ENCODE assay signal across 23 mouse cellular contexts in genomic region chr13:82619005-82619653, GRCm38 (mm10).
DNase-seq lines count a peak whose midpoint lies in the region; ATAC-seq and TF ChIP-seq lines count a peak whose summit lies in the region.
"Had no signal": no experiment of that assay in that cellular context is flagged by ENCODE, and none has a peak within 500 bp of the region (broad histone marks: within the 10 kb centered on the region; RNA-seq: fewer than 3 reads in every experiment).

No protein-coding gene starts in this region.

- H3K36me3 ChIP-seq in forebrain, embryonic 15.5 days = no peaks in the 10 kb centered on the region
- no peaks in the 10 kb centered on the region for H3K36me3 ChIP-seq in forebrain, embryonic 10.5 days (replicated peaks)
- no peaks in the 10 kb centered on the region for H3K36me3 ChIP-seq in midbrain, embryonic 13.5 days
- no peaks in the 10 kb centered on the region for H3K36me3 ChIP-seq in hindbrain, postnatal 0 days (ENCODE audit: insufficient read depth, low read length)
- H3K36me3 ChIP-seq: embryonic facial prominence, embryonic 10.5 days; embryonic facial prominence, embryonic 15.5 days; heart, embryonic 13.5 days; kidney, embryonic 15.5 days had no signal

- no peak for ATAC-seq in forebrain, embryonic 15.5 days (replicated peaks)
- peak; percentile 13; the same call in 1 of the 2 replicates for ATAC-seq in midbrain, embryonic 13.5 days
- ATAC-seq in hindbrain, postnatal 0 days = no peak
- ATAC-seq: Patski had no signal

- H3K9me3 ChIP-seq in forebrain, embryonic 15.5 days = no peaks in the 10 kb centered on the region
- no peaks in the 10 kb centered on the region for H3K9me3 ChIP-seq in forebrain, embryonic 10.5 days
- H3K9me3 ChIP-seq in midbrain, embryonic 13.5 days = no peaks in the 10 kb centered on the region
- H3K9me3 ChIP-seq in hindbrain, postnatal 0 days (ENCODE audit: low read length) = no peaks in the 10 kb centered on the region
- H3K9me3 ChIP-seq: embryonic facial prominence, embryonic 10.5 days; embryonic facial prominence, embryonic 15.5 days; heart, embryonic 13.5 days; kidney, embryonic 15.5 days had no signal

- H3K9ac ChIP-seq in forebrain, embryonic 15.5 days (replicated peaks) = no peak overlapping the region
- H3K9ac ChIP-seq in midbrain, embryonic 13.5 days (replicated peaks) = no peak overlapping the region
- no peak overlapping the region for H3K9ac ChIP-seq in hindbrain, postnatal 0 days (replicated peaks; ENCODE audit: low read length)
- H3K9ac ChIP-seq: embryonic facial prominence, embryonic 15.5 days; heart, embryonic 13.5 days; hindbrain, embryonic 14.5 days; kidney, embryonic 15.5 days; liver, embryonic 14.5 days had no signal

- 49% methylated on average over 4 of the region's 4 CpGs for WGBS in forebrain, embryonic 15.5 days
- 84% methylated on average over 4 of the region's 4 CpGs for WGBS in forebrain, embryonic 10.5 days
- 67% methylated on average over 4 of the region's 4 CpGs for WGBS in midbrain, embryonic 13.5 days
- WGBS in hindbrain, postnatal 0 days = 63% methylated on average over 4 of the region's 4 CpGs

- H3K27ac ChIP-seq in forebrain, embryonic 15.5 days (replicated peaks) = peak overlapping the region; percentile 52
- no peak overlapping the region for H3K27ac ChIP-seq in forebrain, embryonic 10.5 days
- no peak overlapping the region for H3K27ac ChIP-seq in midbrain, embryonic 13.5 days
- no peak overlapping the region for H3K27ac ChIP-seq in hindbrain, postnatal 0 days
- H3K27ac ChIP-seq: embryonic facial prominence, embryonic 10.5 days; embryonic facial prominence, embryonic 15.5 days; heart, embryonic 13.5 days; hindbrain, embryonic 14.5 days; kidney, embryonic 15.5 days; liver, embryonic 14.5 days had no signal

- no peak overlapping the region for H3K4me2 ChIP-seq in forebrain, embryonic 15.5 days (replicated peaks)
- H3K4me2 ChIP-seq in midbrain, embryonic 13.5 days (replicated peaks) = no peak overlapping the region
- no peak overlapping the region for H3K4me2 ChIP-seq in hindbrain, postnatal 0 days (ENCODE audit: low read depth, low read length)
- H3K4me2 ChIP-seq: embryonic facial prominence, embryonic 15.5 days; heart, embryonic 13.5 days; hindbrain, embryonic 14.5 days; kidney, embryonic 15.5 days had no signal

- no peak for DNase-seq in forebrain, embryonic 10.5 days (ENCODE audit: extremely low spot score, low spot score)
- DNase-seq in retina, postnatal 1 day = peak; percentile 3
- DNase-seq in retina, embryonic 14.5 days (ENCODE audit: low spot score) = no peak
- no peak for DNase-seq in hindbrain, postnatal 0 days (ENCODE audit: low spot score)
- DNase-seq in layer of hippocampus, postnatal 25 days (ENCODE audit: extremely low spot score in 1 of 2, low spot score in 1 of 2) = no peak
- DNase-seq: adrenal gland, postnatal 14 days; cerebellum, adult 2 months; cerebellum, postnatal 25 days; heart, postnatal 10 days; kidney, adult 18-20 months; kidney, postnatal 25 days; liver; lung, adult 2 months; lung, postnatal 14 days had no signal

- TF ChIP-seq CTCF in hindbrain, postnatal 0 days (IDR thresholded peaks at IDR 0.05; ENCODE audit: low read depth) = no peak

- peaks cover 19% of the 10 kb centered on the region for H3K4me1 ChIP-seq in forebrain, embryonic 15.5 days
- H3K4me1 ChIP-seq in forebrain, embryonic 10.5 days = peaks cover 3% of the 10 kb centered on the region; the same call in 1 of the 2 replicates
- H3K4me1 ChIP-seq in midbrain, embryonic 13.5 days (replicated peaks) = peaks cover 24% of the 10 kb centered on the region
- H3K4me1 ChIP-seq in hindbrain, postnatal 0 days (ENCODE audit: insufficient read depth, low read length) = no peaks in the 10 kb centered on the region
- H3K4me1 ChIP-seq: embryonic facial prominence, embryonic 10.5 days; embryonic facial prominence, embryonic 15.5 days; kidney, embryonic 15.5 days had no signal

- no peak overlapping the region for H3K4me3 ChIP-seq in forebrain, embryonic 15.5 days
- no peak overlapping the region for H3K4me3 ChIP-seq in forebrain, embryonic 10.5 days
- H3K4me3 ChIP-seq in midbrain, embryonic 13.5 days (replicated peaks) = no peak overlapping the region
- H3K4me3 ChIP-seq in hindbrain, postnatal 0 days (ENCODE audit: low read length) = no peak overlapping the region
- H3K4me3 ChIP-seq: embryonic facial prominence, embryonic 10.5 days; embryonic facial prominence, embryonic 15.5 days; heart, embryonic 13.5 days; kidney, embryonic 15.5 days had no signal

- no peaks in the 10 kb centered on the region for H3K27me3 ChIP-seq in forebrain, embryonic 15.5 days
- H3K27me3 ChIP-seq in forebrain, embryonic 10.5 days (ENCODE audit: poor library complexity, severe bottlenecking) = no peaks in the 10 kb centered on the region
- no peaks in the 10 kb centered on the region for H3K27me3 ChIP-seq in midbrain, embryonic 13.5 days
- H3K27me3 ChIP-seq in hindbrain, postnatal 0 days (ENCODE audit: insufficient read depth, low read length) = no peaks in the 10 kb centered on the region
- H3K27me3 ChIP-seq: embryonic facial prominence, embryonic 15.5 days; heart, embryonic 13.5 days; kidney, embryonic 15.5 days; Patski had no signal
